ENCODE assay signal across 9 mouse cellular contexts in genomic region chr14:34615082-34615481, GRCm38 (mm10). TPM values are rescaled to one million over a fixed set of nuclear protein-coding genes. Genes with fewer than 3 reads are reported as not detected.
DNase-seq lines count a peak whose midpoint lies in the region; ATAC-seq lines count a peak whose summit lies in the region.
"Had no signal": no experiment of that assay in that cellular context is flagged by ENCODE, and none has a peak within 500 bp of the region (broad histone marks: within the 10 kb centered on the region; RNA-seq: fewer than 3 reads in every experiment).

No protein-coding gene starts in this region.

- peak overlapping the region; percentile 62 for H3K27ac ChIP-seq in heart, embryonic 10.5 days
- no peak overlapping the region for H3K27ac ChIP-seq in forebrain, embryonic 11.5 days (ENCODE audit: low read depth, low read length)
- no peak overlapping the region for H3K27ac ChIP-seq in midbrain, embryonic 14.5 days (replicated peaks; ENCODE audit: low read depth, low read length)

- no peaks in the 10 kb centered on the region for H3K9me3 ChIP-seq in heart, embryonic 10.5 days
- H3K9me3 ChIP-seq in forebrain, embryonic 11.5 days (ENCODE audit: control insufficient read depth, low read length): no peaks in the 10 kb centered on the region
- no peaks in the 10 kb centered on the region for H3K9me3 ChIP-seq in midbrain, embryonic 14.5 days (ENCODE audit: control insufficient read depth, low read length)

- H3K9ac ChIP-seq in forebrain, embryonic 11.5 days (ENCODE audit: low read length): peak overlapping the region; percentile 14; the same call in 1 of the 2 replicates
- H3K9ac ChIP-seq in midbrain, embryonic 14.5 days (replicated peaks; ENCODE audit: low read length): peak overlapping the region; percentile 16; the same call in 1 of the 2 replicates

- H3K27me3 ChIP-seq in heart, embryonic 10.5 days (ENCODE audit: insufficient read depth, poor library complexity, severe bottlenecking): peaks cover 21% of the 10 kb centered on the region
- peaks cover 11% of the 10 kb centered on the region; the same call in 1 of the 2 replicates for H3K27me3 ChIP-seq in forebrain, embryonic 11.5 days (ENCODE audit: control insufficient read depth, insufficient read depth, low read length)
- peaks cover 15% of the 10 kb centered on the region for H3K27me3 ChIP-seq in midbrain, embryonic 14.5 days (ENCODE audit: control insufficient read depth, insufficient read depth, low read length)

- peak overlapping the region; percentile 38 for H3K4me2 ChIP-seq in forebrain, embryonic 11.5 days (ENCODE audit: low read depth, low read length, severe bottlenecking)
- peak overlapping the region; percentile 39 for H3K4me2 ChIP-seq in midbrain, embryonic 14.5 days (ENCODE audit: low read length)

- H3K4me3 ChIP-seq in heart, embryonic 10.5 days: peak overlapping the region; percentile 54
- peak overlapping the region; percentile 16 for H3K4me3 ChIP-seq in forebrain, embryonic 11.5 days (ENCODE audit: low read depth, low read length)
- H3K4me3 ChIP-seq in midbrain, embryonic 14.5 days (replicated peaks; ENCODE audit: low read depth, low read length): no peak overlapping the region

- H3K4me1 ChIP-seq in heart, embryonic 10.5 days: peaks cover 16% of the 10 kb centered on the region
- peaks cover 3% of the 10 kb centered on the region; the same call in 1 of the 2 replicates for H3K4me1 ChIP-seq in forebrain, embryonic 11.5 days (replicated peaks; ENCODE audit: control insufficient read depth, insufficient read depth, low read length)
- H3K4me1 ChIP-seq in midbrain, embryonic 14.5 days (ENCODE audit: control insufficient read depth, insufficient read depth, low read length): peaks cover 3% of the 10 kb centered on the region; the same call in 1 of the 2 replicates

- DNase-seq in heart, embryonic 10.5 days (ENCODE audit: low spot score): no peak
- DNase-seq in heart, adult 18-20 months: no peak
- no peak for DNase-seq in forebrain, embryonic 11.5 days (ENCODE audit: low spot score)
- DNase-seq in kidney, postnatal 4 days: peak; percentile 28 to 35
- DNase-seq in midbrain, embryonic 14.5 days: no peak
- no peak for DNase-seq in cerebellum, postnatal 4 days (ENCODE audit: low spot score in 2 of 2)
- DNase-seq in layer of hippocampus, postnatal 10 days (ENCODE audit: low spot score in 2 of 2): no peak
- no peak for DNase-seq in urinary bladder, postnatal 10 days (ENCODE audit: low spot score)

- 4% methylated on average over 13 of the region's 13 CpGs for WGBS in heart, embryonic 10.5 days
- WGBS in forebrain, embryonic 11.5 days: 3% methylated on average over 13 of the region's 13 CpGs
- 3% methylated on average over 13 of the region's 13 CpGs for WGBS in midbrain, embryonic 14.5 days

- no peak for ATAC-seq in forebrain, embryonic 11.5 days (replicated peaks; ENCODE audit: low FRiP score)
- no peak for ATAC-seq in midbrain, embryonic 14.5 days (ENCODE audit: low FRiP score, low TSS enrichment)

- no peaks in the 10 kb centered on the region for H3K36me3 ChIP-seq in heart, embryonic 10.5 days
- H3K36me3 ChIP-seq in forebrain, embryonic 11.5 days (ENCODE audit: control insufficient read depth, insufficient read depth, low read length): no peaks in the 10 kb centered on the region
- no peaks in the 10 kb centered on the region for H3K36me3 ChIP-seq in midbrain, embryonic 14.5 days (ENCODE audit: control insufficient read depth, insufficient read depth, low read length)

RNA-seq across cellular contexts. Expression of gene Opn4, which starts 15.1 kb away (rescaled TPM):
- polyA plus RNA-seq in heart, embryonic 10.5 days (2016; fragmentation: Nextera tagmentation; extraction: Ambion mirVana): 4.1 and 5.9 TPM in 2 replicates
- 1 to 10 TPM; 1.9 to 2.5 TPM for total RNA-seq in heart, adult 18-20 months (2021)
- polyA plus RNA-seq in forebrain, embryonic 11.5 days (2014; fragmentation: Nextera tagmentation; extraction: Ambion mirVana): 0.12 and 0.84 TPM in 2 replicates
- polyA plus RNA-seq in midbrain, embryonic 14.5 days (2014; fragmentation: Nextera tagmentation; extraction: Ambion mirVana): not detected in 2 replicates
- total RNA-seq in layer of hippocampus, postnatal 10 days (2021): not detected
- total RNA-seq: MEL had no signal

RNA-seq across cellular contexts. Expression of gene Ldb3, which starts 26.6 kb away (rescaled TPM):
- 136 and 219 TPM in 2 replicates for polyA plus RNA-seq in heart, embryonic 10.5 days (2016; fragmentation: Nextera tagmentation; extraction: Ambion mirVana)
- 1,000 to 10,000 TPM; 1,008 to 1,034 TPM for total RNA-seq in heart, adult 18-20 months (2021)
- polyA plus RNA-seq in forebrain, embryonic 11.5 days (2014; fragmentation: Nextera tagmentation; extraction: Ambion mirVana): not detected in 2 replicates
- polyA plus RNA-seq in midbrain, embryonic 14.5 days (2014; fragmentation: Nextera tagmentation; extraction: Ambion mirVana): 0.50 and 0.76 TPM in 2 replicates
- 1 to 10 TPM; 1.9 to 2.0 TPM for total RNA-seq in layer of hippocampus, postnatal 10 days (2021)
- total RNA-seq: MEL had no signal

RNA-seq across cellular contexts. Expression of gene Wapl, which starts 58.6 kb away (rescaled TPM):
- polyA plus RNA-seq in heart, embryonic 10.5 days (2016; fragmentation: Nextera tagmentation; extraction: Ambion mirVana): 17.5 and 27.1 TPM in 2 replicates
- total RNA-seq in heart, adult 18-20 months (2021): 10 to 100 TPM; 35.3 to 37.7 TPM
- 33.7 and 34.5 TPM in 2 replicates for polyA plus RNA-seq in forebrain, embryonic 11.5 days (2014; fragmentation: Nextera tagmentation; extraction: Ambion mirVana)
- 17.3 and 22.7 TPM in 2 replicates for polyA plus RNA-seq in midbrain, embryonic 14.5 days (2014; fragmentation: Nextera tagmentation; extraction: Ambion mirVana)
- total RNA-seq in layer of hippocampus, postnatal 10 days (2021): 10 to 100 TPM; 42.2 to 43.5 TPM

Comparison
In these comparisons a context has a peak if more than half of its experiments do, and no peak if none do; other contexts are left out.
1. DNase-seq: peak in kidney, postnatal 4 days (2 of 2); none in heart, embryonic 10.5 days (single experiment), heart, adult 18-20 months (0 of 2), forebrain, embryonic 11.5 days (single experiment), midbrain, embryonic 14.5 days (single experiment), cerebellum, postnatal 4 days (0 of 2), layer of hippocampus, postnatal 10 days (0 of 2) and urinary bladder, postnatal 10 days (single experiment).
2. RNA of gene Ldb3, which starts 26.6 kb away (polyA plus RNA-seq): 136 to 219 TPM in heart, embryonic 10.5 days; 0.50 to 0.76 TPM in midbrain, embryonic 14.5 days and not detected in forebrain, embryonic 11.5 days; every median in the first group is over 10 times any median in the second.